8 mouse cellular contexts compared by ENCODE assay signal in genomic region chr6:115523201-115523600, GRCm38 (mm10). TPM values are rescaled to one million over a fixed set of nuclear protein-coding genes. Genes with fewer than 3 reads are reported as not detected.
DNase-seq lines count a peak whose midpoint lies in the region; ATAC-seq and TF ChIP-seq lines count a peak whose summit lies in the region.

No protein-coding gene starts in this region.

- TF ChIP-seq POLR2A in kidney, adult 2 months (IDR thresholded peaks at IDR 0.05; ENCODE audit: low read depth, low read length) = no peak

- H3K4me2 ChIP-seq in embryonic facial prominence, embryonic 15.5 days (replicated peaks) = no peak overlapping the region
- H3K4me2 ChIP-seq in forebrain, embryonic 15.5 days (replicated peaks) = no peak overlapping the region

- 58% methylated on average over 9 of the region's 9 CpGs for WGBS in kidney, adult 2 months
- WGBS in embryonic facial prominence, embryonic 15.5 days = 44% methylated on average over 9 of the region's 9 CpGs
- 59% methylated on average over 9 of the region's 9 CpGs for WGBS in forebrain, embryonic 15.5 days

- H3K4me3 ChIP-seq in kidney, adult 2 months (ENCODE audit: insufficient read depth, low read depth, low read length) = no peak overlapping the region
- H3K4me3 ChIP-seq in embryonic facial prominence, embryonic 15.5 days (replicated peaks) = no peak overlapping the region
- no peak overlapping the region for H3K4me3 ChIP-seq in forebrain, embryonic 15.5 days

- H3K36me3 ChIP-seq in kidney, adult 2 months (ENCODE audit: control insufficient read depth, insufficient read depth, low read length) = no peaks in the 10 kb centered on the region
- no peaks in the 10 kb centered on the region for H3K36me3 ChIP-seq in embryonic facial prominence, embryonic 15.5 days
- no peaks in the 10 kb centered on the region for H3K36me3 ChIP-seq in forebrain, embryonic 15.5 days

- H3K9me3 ChIP-seq in embryonic facial prominence, embryonic 15.5 days (replicated peaks) = no peaks in the 10 kb centered on the region
- no peaks in the 10 kb centered on the region for H3K9me3 ChIP-seq in forebrain, embryonic 15.5 days

- ATAC-seq in embryonic facial prominence, embryonic 15.5 days (ENCODE audit: insufficient number of reproducible peaks, low FRiP score, low TSS enrichment, low read depth) = peak; percentile 53; the same call in 1 of the 2 replicates
- ATAC-seq in forebrain, embryonic 15.5 days (replicated peaks) = no peak

- no peaks in the 10 kb centered on the region for H3K4me1 ChIP-seq in kidney, adult 2 months (ENCODE audit: control insufficient read depth, insufficient read depth, low read length)
- H3K4me1 ChIP-seq in embryonic facial prominence, embryonic 15.5 days = peaks cover 25% of the 10 kb centered on the region
- H3K4me1 ChIP-seq in forebrain, embryonic 15.5 days = no peaks in the 10 kb centered on the region

- intact Hi-C loops in left cerebral cortex, postnatal 4 days (cut with DNase I) = no loop called here

- no peak for TF ChIP-seq CTCF in kidney, adult 2 months (conservative IDR thresholded peaks at IDR 0.05; ENCODE audit: insufficient read depth, insufficient read length, low read depth, low read length)

- H3K9ac ChIP-seq in embryonic facial prominence, embryonic 15.5 days = no peak overlapping the region
- H3K9ac ChIP-seq in forebrain, embryonic 15.5 days (replicated peaks) = no peak overlapping the region

- no peaks in the 10 kb centered on the region for H3K27me3 ChIP-seq in kidney, adult 2 months (replicated peaks; ENCODE audit: control insufficient read depth, insufficient read depth, low read length)
- peaks cover under 1% of the 10 kb centered on the region; the same call in 1 of the 2 replicates for H3K27me3 ChIP-seq in embryonic facial prominence, embryonic 15.5 days
- no peaks in the 10 kb centered on the region for H3K27me3 ChIP-seq in forebrain, embryonic 15.5 days

- DNase-seq in kidney, adult 2 months = peak; percentile 33
- no peak for DNase-seq in kidney, adult 9 months
- peak; percentile 32 for DNase-seq in adrenal gland, postnatal 25 days
- peak; percentile 76 for DNase-seq in left cerebral cortex, postnatal 4 days
- no peak for DNase-seq in testis, postnatal 14 days (ENCODE audit: low spot score)
- DNase-seq in thymus, adult 18-20 months = no peak

- no peak overlapping the region for H3K27ac ChIP-seq in kidney, adult 2 months (ENCODE audit: insufficient read depth, low read depth, low read length)
- H3K27ac ChIP-seq in embryonic facial prominence, embryonic 15.5 days (replicated peaks) = peak overlapping the region; percentile 5; the same call in 1 of the 2 replicates
- H3K27ac ChIP-seq in forebrain, embryonic 15.5 days (replicated peaks) = no peak overlapping the region

RNA-seq across cellular contexts. Expression of gene Tsen2, which starts 21.3 kb away (rescaled TPM):
- 4.2 and 4.8 TPM in 2 replicates for polyA plus RNA-seq in kidney, adult 2 months (2012; rRNA removed)
- total RNA-seq in adrenal gland, postnatal 25 days (2021) = 10.3 and 11.6 TPM in 2 replicates
- polyA plus RNA-seq in embryonic facial prominence, embryonic 15.5 days (2015; fragmentation: Nextera tagmentation; extraction: Ambion mirVana) = 29.1 and 31.5 TPM in 2 replicates
- total RNA-seq in left cerebral cortex, postnatal 4 days (2021) = 10 to 100 TPM; 33.3 to 36.5 TPM
- 39.8 and 43.4 TPM in 2 replicates for polyA plus RNA-seq in forebrain, embryonic 15.5 days (2015; fragmentation: Nextera tagmentation; extraction: Ambion mirVana)

Comparison
In these comparisons a context has a peak if more than half of its experiments do, and no peak if none do; other contexts are left out.
1. DNase-seq: peak in kidney, adult 2 months (single experiment), adrenal gland, postnatal 25 days (single experiment) and left cerebral cortex, postnatal 4 days (single experiment); none in kidney, adult 9 months (single experiment), testis, postnatal 14 days (single experiment) and thymus, adult 18-20 months (0 of 2).